Mouse (Mus musculus) CH12F3 (cell line): ENCODE results near the gene 4930572O03Rik.
"Not testable (repeated sequence)": the region's sequence is repeated elsewhere in the genome, so short reads cannot be mapped to it uniquely, and the experiment has no call there.

Source experiments
- in situ Hi-C: fragments of 300-500 bp; cut with MboI; formaldehyde crosslinking; loops from 2 replicates; pipeline ENCODE4 v1.14.3; 2020; ENCODE audit warnings: low sequenced_read_pairs

The 4930572O03Rik gene

DNA sequence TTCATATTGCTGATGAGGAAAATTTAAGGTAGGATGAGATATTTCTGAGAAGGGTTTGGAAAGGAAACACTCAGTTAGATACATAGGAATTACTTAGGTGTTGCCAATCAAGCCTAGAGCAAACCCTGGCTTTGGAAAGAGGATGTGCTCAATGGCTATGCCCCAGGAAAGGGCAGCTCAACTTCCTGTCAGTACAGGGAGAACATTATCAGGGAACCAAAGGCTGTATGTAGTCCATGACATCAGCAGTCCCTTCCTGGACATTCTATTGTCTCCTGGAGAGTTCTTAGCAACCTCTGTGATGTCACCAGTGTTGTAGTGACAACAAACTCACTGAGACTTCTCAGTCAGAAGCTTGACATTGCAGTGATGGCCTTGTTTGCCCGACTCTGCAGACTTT lies 38.1 kb downstream of the 4930572O03Rik start, which contains the start of gene Speer4d:
TSS of gene Speer4d (plus strand) at position 301 of the 400 bp plus-strand sequence.
- in situ Hi-C loops = not testable (repeated sequence)

DNA sequence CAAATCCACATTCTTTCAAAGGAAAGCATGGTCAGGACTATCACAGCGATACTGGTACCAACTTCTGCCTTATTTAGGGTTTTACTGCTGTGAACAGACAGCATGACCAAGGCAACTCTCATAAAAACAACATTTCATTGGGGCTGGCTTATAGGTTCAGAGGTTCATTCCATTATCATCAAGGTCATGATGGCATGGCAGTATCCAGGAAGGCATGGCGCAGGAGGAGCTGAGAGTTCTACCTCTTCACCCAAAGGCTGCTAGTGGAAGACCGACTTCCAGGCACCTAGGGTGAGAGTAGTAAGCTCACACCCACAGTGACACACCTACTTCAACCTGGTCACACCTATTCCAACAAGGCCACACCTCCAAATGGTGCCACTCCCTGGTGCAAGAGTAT lies 40.7 kb downstream of the 4930572O03Rik start:
- in situ Hi-C loops = not testable (repeated sequence)

DNA sequence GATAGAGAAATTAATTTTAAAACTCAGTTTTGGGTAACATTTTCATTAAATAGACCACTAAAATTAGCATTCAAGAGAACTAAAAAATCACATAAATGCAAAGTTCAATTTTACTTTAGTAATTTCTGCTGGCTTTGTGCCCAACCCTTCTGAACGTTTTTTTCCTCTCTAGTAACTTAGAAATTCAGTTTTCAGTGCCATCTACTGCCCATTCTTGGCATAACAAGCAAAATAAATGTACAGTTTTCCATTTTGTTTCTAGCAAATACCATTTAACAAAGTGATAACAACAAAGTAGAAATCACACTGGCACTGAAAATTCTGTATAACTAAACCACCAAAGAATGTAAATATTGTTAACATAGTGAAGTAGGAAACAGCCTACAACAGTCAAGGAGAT lies 46.2 kb downstream of the 4930572O03Rik start:
- in situ Hi-C loops = not testable (repeated sequence)

- in situ Hi-C loops = not testable (repeated sequence)
These were observed 50.2 kb downstream of the 4930572O03Rik start for GRCm38 (mm10) chr5:15606677-15607076.

DNA sequence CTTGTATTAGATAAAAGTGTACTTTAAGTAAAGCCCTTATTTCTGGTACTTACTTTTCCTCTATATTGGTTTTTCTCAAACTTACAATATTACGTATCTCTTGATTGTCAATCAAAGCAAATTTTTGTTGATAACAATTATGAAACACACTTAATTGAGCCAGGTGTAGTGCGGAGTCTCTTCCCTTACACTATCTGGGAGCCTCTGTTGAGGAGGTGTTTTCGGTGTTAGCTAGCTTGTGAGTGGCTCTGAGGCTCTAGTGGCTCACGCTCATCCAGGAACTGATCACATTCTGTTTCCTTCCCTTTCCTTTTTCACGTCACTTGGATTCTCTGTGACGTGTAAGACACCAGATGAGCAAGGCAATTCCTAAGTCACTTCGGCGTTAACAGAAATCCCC lies 53.3 kb downstream of the 4930572O03Rik start:
- in situ Hi-C loops = not testable (repeated sequence)

GRCm38 (mm10) chr5:15603008-15603407 lies 53.9 kb downstream of the 4930572O03Rik start:
- in situ Hi-C loops = not testable (repeated sequence)

DNA sequence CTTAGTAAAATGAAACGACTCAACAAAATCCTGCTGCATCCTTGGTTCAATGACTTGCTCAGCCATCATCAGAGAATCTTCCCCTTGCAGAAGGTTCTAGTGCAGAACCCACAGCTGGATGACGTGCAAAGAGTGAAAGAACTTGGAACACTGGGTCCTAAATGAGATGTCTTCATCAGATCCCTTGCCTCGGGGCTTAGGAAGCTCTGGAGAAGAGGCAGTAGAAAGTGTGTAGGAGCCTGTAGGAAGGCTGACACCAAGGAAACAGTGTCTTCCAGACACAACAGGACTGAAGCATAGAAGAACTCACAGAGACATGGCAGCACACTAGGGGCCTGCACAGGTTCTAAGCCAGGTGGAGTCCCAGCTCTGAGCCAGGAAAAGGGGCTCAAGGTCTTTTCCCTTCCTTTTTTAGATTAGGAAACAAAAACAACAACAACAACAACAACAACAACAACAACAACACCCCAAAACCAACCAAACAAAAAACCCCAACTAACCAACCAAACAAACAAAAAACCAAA lies 54.4 kb downstream of the 4930572O03Rik start:
- in situ Hi-C loops = not testable (repeated sequence)
